13 mouse cellular contexts compared by ENCODE assay signal in the genomic region with DNA sequence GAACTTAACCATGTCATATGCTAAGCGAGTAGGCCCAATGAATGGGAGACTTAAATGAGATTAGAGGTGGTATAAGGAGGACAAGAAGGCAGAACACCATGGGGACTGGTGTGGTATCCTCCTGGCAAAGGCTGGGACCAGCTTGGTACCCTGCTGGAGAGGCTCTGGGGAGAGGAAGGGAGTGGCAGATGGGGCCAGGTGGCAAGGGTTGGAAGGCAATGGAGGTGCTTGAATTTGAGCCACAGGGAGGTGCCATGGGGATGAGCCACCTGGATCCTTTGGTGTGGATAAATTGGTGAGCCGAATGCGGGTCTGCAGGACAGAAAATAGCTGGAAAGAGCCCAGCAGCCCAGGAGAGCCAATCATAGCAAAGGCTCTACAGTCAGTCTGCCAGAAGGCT. TPM values are rescaled to one million over a fixed set of nuclear protein-coding genes. Genes with fewer than 3 reads are reported as not detected.
A peak's percentile ranks its signal among the peaks of the same experiment; 100 is the strongest.
DNase-seq lines count a peak whose midpoint lies in the region; ATAC-seq and TF ChIP-seq lines count a peak whose summit lies in the region.
"Had no signal": no experiment of that assay in that cellular context is flagged by ENCODE, and none has a peak within 500 bp of the region (broad histone marks: within the 10 kb centered on the region; RNA-seq: fewer than 3 reads in every experiment).

No protein-coding gene starts in this region.

- H3K36me3 ChIP-seq in kidney, adult 2 months (ENCODE audit: control insufficient read depth, insufficient read depth, low read length), result no peaks in the 10 kb centered on the region
- H3K36me3 ChIP-seq in kidney, embryonic 14.5 days (ENCODE audit: control insufficient read depth, insufficient read depth, low read length), result no peaks in the 10 kb centered on the region
- H3K36me3 ChIP-seq: intestine, embryonic 15.5 days had no signal

- TF ChIP-seq POLR2A in kidney, adult 2 months (IDR thresholded peaks at IDR 0.05; ENCODE audit: low read depth, low read length), result no peak

- H3K27ac ChIP-seq in kidney, adult 2 months (ENCODE audit: insufficient read depth, low read depth, low read length), result peak overlapping the region; percentile 19; the same call in 1 of the 2 replicates
- H3K27ac ChIP-seq in kidney, embryonic 14.5 days (ENCODE audit: low read depth, low read length), result no peak overlapping the region
- H3K27ac ChIP-seq: intestine, embryonic 15.5 days had no signal

- H3K4me2 ChIP-seq in kidney, embryonic 14.5 days (replicated peaks; ENCODE audit: low read depth, low read length), result no peak overlapping the region
- H3K4me2 ChIP-seq: intestine, embryonic 15.5 days; lung, embryonic 14.5 days had no signal

- no peaks in the 10 kb centered on the region for H3K27me3 ChIP-seq in kidney, adult 2 months (replicated peaks; ENCODE audit: control insufficient read depth, insufficient read depth, low read length)
- H3K27me3 ChIP-seq in kidney, embryonic 14.5 days (ENCODE audit: control insufficient read depth, insufficient read depth, low read length), result no peaks in the 10 kb centered on the region
- H3K27me3 ChIP-seq: intestine, embryonic 15.5 days had no signal

- no peak for DNase-seq in kidney, adult 2 months
- peak; percentile 99 for DNase-seq in brain, adult 2 months (ENCODE audit: low read depth, low spot score)
- peak; percentile 97 for DNase-seq in cerebellum, adult 11 months
- peak; percentile 97 to 98 for DNase-seq in cerebellum, postnatal 36 days
- no peak for DNase-seq in spleen, adult 12 weeks (ENCODE audit: low spot score)
- no peak for DNase-seq in urinary bladder, adult 18-20 months (ENCODE audit: low spot score in 2 of 2)
- DNase-seq: heart, adult 18-20 months; right cerebral cortex, adult 18-20 months had no signal

- WGBS in kidney, adult 2 months, result 80% methylated on average over 3 of the region's 3 CpGs
- 80% methylated on average over 3 of the region's 3 CpGs for WGBS in kidney, embryonic 14.5 days

- peaks cover 9% of the 10 kb centered on the region for H3K4me1 ChIP-seq in kidney, adult 2 months (ENCODE audit: control insufficient read depth, insufficient read depth, low read length)
- H3K4me1 ChIP-seq in kidney, embryonic 14.5 days (ENCODE audit: control insufficient read depth, insufficient read depth, low read length), result no peaks in the 10 kb centered on the region
- H3K4me1 ChIP-seq: intestine, embryonic 15.5 days had no signal

- ATAC-seq in kidney, embryonic 14.5 days (ENCODE audit: low FRiP score, low TSS enrichment), result no peak
- ATAC-seq: activated CD4-positive, CD25-positive, alpha-beta regulatory T cell, adult 4 months; intestine, embryonic 15.5 days had no signal

- no peaks in the 10 kb centered on the region for H3K9me3 ChIP-seq in kidney, embryonic 14.5 days (ENCODE audit: control insufficient read depth, low read length)
- H3K9me3 ChIP-seq: intestine, embryonic 15.5 days had no signal

- no peak overlapping the region for H3K9ac ChIP-seq in kidney, embryonic 14.5 days (ENCODE audit: low read depth, low read length)
- H3K9ac ChIP-seq: intestine, embryonic 15.5 days; lung, embryonic 14.5 days had no signal

- H3K4me3 ChIP-seq in kidney, adult 2 months (ENCODE audit: insufficient read depth, low read depth, low read length), result no peak overlapping the region
- H3K4me3 ChIP-seq in kidney, embryonic 14.5 days (ENCODE audit: low read length), result no peak overlapping the region
- H3K4me3 ChIP-seq: intestine, embryonic 15.5 days had no signal

- TF ChIP-seq CTCF in kidney, adult 2 months (conservative IDR thresholded peaks at IDR 0.05; ENCODE audit: insufficient read depth, insufficient read length, low read depth, low read length), result no peak

RNA-seq across cellular contexts. Expression of a gene that starts 8.5 kb away (rescaled TPM):
- not detected in 2 replicates for polyA plus RNA-seq in kidney, adult 2 months (2012; rRNA removed)
- polyA plus RNA-seq in kidney, embryonic 14.5 days (2014; fragmentation: Nextera tagmentation; extraction: Ambion mirVana), result not detected in 2 replicates
- polyA plus RNA-seq: activated CD4-positive, CD25-positive, alpha-beta regulatory T cell, adult 4 months; heart, postnatal 0 days; intestine, embryonic 15.5 days; lung, embryonic 14.5 days had no signal

RNA-seq across cellular contexts. Expression of a gene that starts 47.7 kb away (rescaled TPM):
- polyA plus RNA-seq in kidney, adult 2 months (2012; rRNA removed), result 106 and 110 TPM in 2 replicates
- polyA plus RNA-seq in kidney, embryonic 14.5 days (2014; fragmentation: Nextera tagmentation; extraction: Ambion mirVana), result 15.9 and 28.8 TPM in 2 replicates

Comparison
In these comparisons a context has a peak if more than half of its experiments do, and no peak if none do; other contexts are left out.
1. DNase-seq: peak in brain, adult 2 months (single experiment), cerebellum, adult 11 months (single experiment) and cerebellum, postnatal 36 days (2 of 2); none in kidney, adult 2 months (single experiment), spleen, adult 12 weeks (single experiment) and urinary bladder, adult 18-20 months (0 of 2).